Mouse (Mus musculus) v-Abl transformed pro-B cells (cell line): ENCODE data around the gene Emc10.

ENCODE experiments used
- in situ Hi-C, 2 experiments: fragments of 400-800 bp; cut with MboI; formaldehyde crosslinking; loops; one replicate each; pipeline ENCODE4 v1.15.1; 2025; ENCODE audit not compliant: unreplicated experiment in 2 of 2

Gene Emc10

DNA sequence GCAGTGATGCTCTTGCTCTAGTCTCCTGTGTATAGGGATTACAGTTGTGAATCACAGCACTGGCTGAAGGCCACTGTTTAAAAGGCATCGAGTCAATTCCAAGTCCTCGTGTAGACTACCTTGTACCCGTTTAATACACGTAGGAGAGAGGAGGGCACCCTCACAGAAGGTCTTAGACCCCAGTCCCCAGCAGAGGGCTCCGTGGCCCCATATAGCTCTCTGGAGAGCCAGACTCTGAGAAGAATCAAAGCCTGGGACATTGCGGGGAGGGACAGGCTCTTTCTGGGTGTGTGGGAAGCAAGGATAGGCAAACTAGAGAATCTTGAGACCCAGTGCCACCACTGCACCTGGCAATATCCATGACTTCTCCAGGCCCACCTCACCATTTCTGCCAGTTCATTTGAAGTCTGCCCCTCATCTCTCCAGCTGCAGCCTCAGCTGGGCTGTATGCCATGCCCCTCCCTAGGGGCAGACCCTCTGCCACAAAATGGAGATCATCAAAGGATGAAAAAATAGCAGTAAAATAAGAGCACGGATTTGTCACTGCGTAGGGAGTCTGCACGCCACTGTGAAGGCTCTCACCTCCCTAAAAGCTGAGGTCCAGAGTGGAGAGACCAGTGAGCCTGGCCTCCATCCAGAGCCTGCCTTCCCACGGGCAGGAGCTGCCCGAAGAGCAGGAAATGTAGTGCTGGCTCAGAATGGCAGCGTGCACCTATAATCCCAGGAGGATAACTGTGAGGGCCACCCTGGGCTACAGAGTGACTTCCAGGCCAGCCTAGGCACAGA is 50.1 kb downstream of the Emc10 start:
- in situ Hi-C loops = no loop called here

DNA sequence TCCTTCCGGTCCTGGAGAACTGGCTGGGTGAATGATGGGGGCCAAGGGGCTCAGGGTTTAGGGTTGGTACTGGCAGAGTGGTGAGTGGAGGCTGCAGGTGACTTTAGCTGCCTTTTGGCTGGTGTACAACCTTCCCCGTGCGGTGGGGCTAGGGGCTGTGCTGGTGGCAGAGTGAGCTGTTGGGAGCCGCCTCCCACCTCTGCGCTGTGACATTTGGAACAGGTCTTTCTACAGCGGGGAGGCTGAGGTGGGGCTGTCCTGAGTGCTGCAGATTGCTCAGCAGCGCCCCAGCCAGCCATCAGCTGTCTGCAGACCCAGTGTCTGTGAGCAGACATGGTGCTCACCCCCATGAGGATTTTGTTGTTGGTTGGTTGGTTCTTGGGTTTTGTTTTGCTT is 50.8 kb downstream of the Emc10 start:
- in situ Hi-C loops = no loop called here

DNA sequence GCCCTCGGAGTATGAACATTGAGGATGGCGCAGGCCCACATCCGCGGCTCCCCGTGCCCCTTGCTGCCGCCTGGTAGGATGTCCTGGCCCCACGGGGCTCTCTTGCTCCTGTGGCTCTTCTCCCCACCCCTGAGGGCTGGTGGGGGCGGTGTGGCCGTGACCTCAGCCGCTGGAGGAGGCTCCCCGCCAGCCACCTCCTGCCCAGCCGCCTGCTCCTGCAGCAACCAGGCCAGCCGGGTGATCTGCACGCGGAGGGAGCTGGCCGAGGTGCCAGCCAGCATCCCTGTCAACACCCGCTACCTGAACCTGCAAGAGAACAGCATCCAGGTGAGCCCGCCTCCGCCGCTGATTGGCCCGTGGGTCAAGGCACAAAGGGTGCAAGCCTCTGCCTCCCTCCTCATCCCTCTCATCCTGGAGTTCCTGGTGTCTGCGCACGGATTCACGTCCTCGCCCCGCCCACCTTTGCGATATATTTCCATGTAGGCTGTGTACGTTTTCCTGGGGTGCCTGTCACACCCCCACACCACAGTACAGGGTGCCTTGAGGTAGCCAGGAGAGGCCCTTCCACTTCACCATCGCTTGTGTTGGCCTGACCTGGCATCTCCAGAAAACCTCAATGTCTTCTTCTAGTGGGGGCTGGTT is 51.3 kb downstream of the Emc10 start:
- in situ Hi-C loops = no loop called here

DNA sequence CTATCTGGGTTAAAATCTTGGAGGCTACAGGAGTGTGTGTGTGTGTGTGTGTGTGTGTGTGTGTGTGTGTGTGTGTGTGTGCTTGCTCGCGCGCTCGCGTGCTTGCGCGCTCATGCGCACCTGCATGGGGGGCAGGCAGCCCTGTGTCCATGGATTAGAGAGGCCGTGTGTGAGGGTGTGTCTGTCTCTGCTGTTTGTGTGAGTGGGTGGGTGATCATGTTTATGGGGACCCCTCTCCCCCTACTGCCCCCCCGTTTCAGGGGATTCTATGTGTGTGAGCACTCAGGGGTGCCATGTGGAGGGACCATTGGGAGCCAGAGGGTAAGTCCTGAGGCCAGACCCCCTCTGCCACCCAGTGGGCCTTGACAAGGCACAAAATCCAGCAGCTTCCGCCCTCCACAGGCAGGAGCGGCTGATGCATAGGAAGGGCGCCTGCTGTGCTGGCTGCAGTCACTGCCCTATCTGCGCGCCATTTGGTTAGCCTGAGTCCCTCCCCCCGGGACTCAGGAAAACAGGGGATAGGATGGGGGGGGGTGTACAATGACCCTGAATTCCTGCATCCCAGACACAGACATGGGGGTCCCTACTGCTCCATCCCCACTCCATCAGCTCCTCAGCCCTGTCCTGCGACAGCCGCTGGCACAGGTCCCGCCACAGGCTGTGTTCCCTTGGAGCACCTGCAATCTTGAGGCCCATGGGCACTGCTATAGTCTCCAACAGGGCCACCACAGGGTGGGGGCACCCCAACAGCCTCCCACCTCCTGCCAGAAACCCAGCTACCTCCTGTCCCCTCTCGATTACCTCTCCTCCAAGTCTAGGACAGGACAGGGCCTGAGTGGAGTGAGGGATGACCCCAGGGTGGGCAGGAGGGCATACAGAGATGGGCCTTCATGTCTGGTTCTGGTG is 52.8 kb downstream of the Emc10 start:
- in situ Hi-C loops = no loop called here

DNA sequence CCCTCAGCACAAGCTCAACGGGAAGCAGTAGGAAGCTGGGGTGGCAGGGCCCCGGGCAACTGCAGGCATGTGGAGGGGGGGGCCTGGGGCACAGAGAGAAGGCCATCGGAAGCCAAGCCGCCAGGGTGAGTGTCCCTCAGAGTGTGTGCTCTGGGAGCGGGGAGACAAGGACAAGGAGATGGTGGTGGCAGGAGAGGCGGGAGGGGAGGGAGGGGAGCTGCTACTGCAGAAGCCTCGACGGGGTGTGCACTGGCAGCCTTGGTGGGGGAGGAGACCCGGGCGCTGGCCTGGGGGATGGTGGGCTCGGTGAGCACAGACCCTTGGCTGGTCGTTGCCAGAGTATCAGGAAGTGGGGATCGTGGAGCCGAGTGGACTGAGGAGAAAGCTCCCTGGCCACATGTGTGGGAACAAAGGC is 53.9 kb downstream of the Emc10 start:
- in situ Hi-C loops = no loop called here

DNA sequence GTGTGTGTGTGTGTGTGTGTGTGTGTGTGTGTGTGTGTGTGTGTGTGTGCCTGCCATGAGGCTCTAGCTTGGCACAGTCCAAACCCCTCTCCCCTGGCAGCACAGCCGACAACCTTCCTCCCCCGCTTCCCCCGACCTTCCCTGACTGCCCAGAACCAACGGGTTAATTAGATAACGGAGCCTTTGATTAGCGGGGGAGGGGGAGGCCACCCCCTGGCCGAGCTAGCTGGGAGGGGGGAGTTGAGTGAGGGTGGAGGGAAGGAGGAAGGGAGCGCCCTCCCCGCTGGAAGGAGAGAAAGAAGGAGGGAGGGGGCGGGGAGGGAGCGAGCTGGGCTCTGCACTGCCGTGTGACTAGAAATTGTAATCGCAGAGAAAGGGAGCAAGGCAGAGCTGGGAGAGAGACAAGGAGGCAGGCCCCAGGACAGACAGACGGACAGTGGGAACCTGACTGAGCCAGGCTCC is 54.6 kb downstream of the Emc10 start:
- in situ Hi-C loops = no loop called here

DNA sequence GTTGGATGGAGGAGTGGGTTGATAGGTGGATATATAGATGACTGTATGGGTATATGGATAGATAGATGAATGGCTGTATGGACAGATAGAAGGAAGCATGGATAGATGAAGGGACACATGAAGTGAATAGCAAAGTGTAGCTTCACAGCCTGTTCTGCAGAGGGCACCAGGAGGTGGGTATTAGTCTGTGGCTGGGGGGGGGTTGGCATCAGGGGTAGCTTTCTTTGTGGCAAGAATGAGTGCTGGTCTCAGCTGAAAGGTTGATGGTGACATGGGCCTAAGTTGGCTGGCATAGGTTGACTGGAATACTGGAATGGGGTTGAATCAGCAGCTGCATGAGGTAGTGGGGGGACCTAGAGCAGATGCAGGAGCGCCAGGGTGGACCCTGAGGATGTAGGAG is 55.1 kb downstream of the Emc10 start:
- in situ Hi-C loops = no loop called here

DNA sequence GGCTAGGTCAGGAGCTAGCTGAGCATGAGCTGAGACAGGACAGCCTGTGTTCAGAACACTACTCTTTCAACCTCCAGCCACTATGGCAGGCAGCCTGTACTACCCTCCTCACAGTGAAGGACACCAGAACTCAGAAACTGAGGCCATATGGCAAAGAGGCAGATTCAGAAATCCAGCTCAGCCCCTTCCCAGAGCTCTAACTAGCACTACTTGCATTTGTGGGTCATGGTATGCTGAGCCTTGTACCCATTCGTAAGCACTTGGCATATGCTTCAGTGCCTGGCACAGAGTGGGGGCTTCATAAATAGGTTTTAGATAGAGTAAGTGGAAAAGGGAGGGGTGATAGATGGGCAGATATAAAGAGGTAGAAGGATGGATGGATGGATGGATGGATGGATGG is 55.9 kb downstream of the Emc10 start:
- in situ Hi-C loops = no loop called here
